Mouse (Mus musculus) small intestine, adult 2 months (tissue): Measurements from ENCODE around the gene Bpifb6.

Experiments
- CTCF ChIP-seq: fragments of 200-500 bp; IDR thresholded peaks from 2 replicates; pipeline ENCODE4 v1.5.1; 2012; ENCODE audit warnings: low read depth, mild to moderate bottlenecking, control low read depth, inconsistent platforms, low read length, moderate library complexity, mixed read lengths; ENCODE audit not compliant: insufficient replicate concordance, insufficient read length; ENCODE audit errors: extremely low read depth
- POLR2A ChIP-seq: fragments of 200-500 bp; IDR thresholded peaks from 2 replicates; pipeline ENCODE4 v1.6.1; 2012; ENCODE audit warnings: low read depth, mild to moderate bottlenecking, control low read depth, inconsistent platforms, low read length, moderate library complexity

- TF ChIP-seq POLR2A (no peak), CTCF (no peak)
Observed at GRCm38 (mm10) chr2:153859581-153859980, 40.6 kb upstream of the Bpifb6 start.
